ENCODE assay signal across 9 mouse cellular contexts in the genomic region with DNA sequence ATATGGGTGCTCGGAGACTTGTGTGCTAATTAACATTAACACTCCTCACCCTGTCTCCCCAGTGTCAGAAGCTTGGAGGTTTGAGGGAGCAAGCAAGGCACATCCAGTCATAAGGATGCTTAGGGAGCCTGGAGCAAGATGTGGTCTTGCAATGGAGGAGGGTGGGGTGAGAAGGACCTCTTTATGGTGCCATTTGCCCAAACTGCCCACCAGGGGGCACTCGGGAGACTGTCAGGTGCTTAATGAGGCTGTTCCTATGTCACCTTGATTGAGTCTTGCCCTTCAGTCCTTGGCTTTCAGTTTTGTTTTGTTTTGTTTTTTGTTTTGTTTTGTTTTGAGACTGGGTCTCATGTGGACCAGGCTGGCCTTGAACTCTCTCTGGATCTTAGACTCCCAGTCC.
DNase-seq lines count a peak whose midpoint lies in the region; ATAC-seq and TF ChIP-seq lines count a peak whose summit lies in the region.
"Had no signal": no experiment of that assay in that cellular context is flagged by ENCODE, and none has a peak within 500 bp of the region (broad histone marks: within the 10 kb centered on the region; RNA-seq: fewer than 3 reads in every experiment).

No protein-coding gene starts in this region.

- H3K9ac ChIP-seq in kidney, embryonic 16.5 days (replicated peaks; ENCODE audit: low read length), result no peak overlapping the region

- no peak overlapping the region for H3K4me2 ChIP-seq in kidney, embryonic 16.5 days (replicated peaks; ENCODE audit: low read depth, low read length)

- no peak overlapping the region for H3K4me3 ChIP-seq in kidney, embryonic 16.5 days (ENCODE audit: low read length)
- H3K4me3 ChIP-seq in E14TG2a.4 (replicated peaks; ENCODE audit: low read length), result no peak overlapping the region
- no peak overlapping the region for H3K4me3 ChIP-seq in embryonic facial prominence, embryonic 10.5 days
- H3K4me3 ChIP-seq: myocyte had no signal

- DNase-seq in kidney, adult 8-10 months, result peak; percentile 7 to 37
- DNase-seq in WW6 (ENCODE audit: low read depth, low spot score), result peak; percentile 64
- DNase-seq in embryonic facial prominence, embryonic 10.5 days (ENCODE audit: low spot score), result peak; percentile 70
- peak; percentile 18 to 37 for DNase-seq in lung, adult 18-20 months
- peak; percentile 33 to 61 for DNase-seq in spleen, postnatal 14 days (ENCODE audit: low spot score in 2 of 2)
- no peak for DNase-seq in ovary, adult 18-20 months (ENCODE audit: low spot score)

- no peaks in the 10 kb centered on the region for H3K36me3 ChIP-seq in kidney, embryonic 16.5 days (ENCODE audit: insufficient read depth, low read length)
- H3K36me3 ChIP-seq in E14TG2a.4 (ENCODE audit: insufficient read depth, low read length), result no peaks in the 10 kb centered on the region
- H3K36me3 ChIP-seq in embryonic facial prominence, embryonic 10.5 days (replicated peaks), result no peaks in the 10 kb centered on the region

- peak; percentile 63 for TF ChIP-seq CTCF in E14TG2a.4 (conservative IDR thresholded peaks at IDR 0.05; ENCODE audit: low read length)

- 41% methylated on average over 2 of the region's 2 CpGs for WGBS in kidney, embryonic 16.5 days
- WGBS in embryonic facial prominence, embryonic 10.5 days, result 49% methylated on average over 2 of the region's 2 CpGs

- H3K27ac ChIP-seq in kidney, embryonic 16.5 days (ENCODE audit: low read length), result no peak overlapping the region
- no peak overlapping the region for H3K27ac ChIP-seq in embryonic facial prominence, embryonic 10.5 days (replicated peaks)

- H3K27me3 ChIP-seq in kidney, embryonic 16.5 days (ENCODE audit: insufficient read depth, low read length), result no peaks in the 10 kb centered on the region
- peaks cover 25% of the 10 kb centered on the region for H3K27me3 ChIP-seq in E14TG2a.4 (ENCODE audit: insufficient read depth, low read length)
- H3K27me3 ChIP-seq in embryonic facial prominence, embryonic 10.5 days (replicated peaks; ENCODE audit: low read depth, poor library complexity, severe bottlenecking), result no peaks in the 10 kb centered on the region

- no peak for ATAC-seq in kidney, embryonic 16.5 days (ENCODE audit: low FRiP score, low TSS enrichment)

- H3K9me3 ChIP-seq in kidney, embryonic 16.5 days (ENCODE audit: low read length), result no peaks in the 10 kb centered on the region
- peaks cover 28% of the 10 kb centered on the region for H3K9me3 ChIP-seq in E14TG2a.4 (ENCODE audit: low read length)
- no peaks in the 10 kb centered on the region for H3K9me3 ChIP-seq in embryonic facial prominence, embryonic 10.5 days

- H3K4me1 ChIP-seq in kidney, embryonic 16.5 days (ENCODE audit: insufficient read depth, low read length), result no peaks in the 10 kb centered on the region
- peaks cover 21% of the 10 kb centered on the region for H3K4me1 ChIP-seq in E14TG2a.4 (replicated peaks; ENCODE audit: low read depth, low read length)
- H3K4me1 ChIP-seq in embryonic facial prominence, embryonic 10.5 days, result peaks cover 11% of the 10 kb centered on the region
